Mouse (Mus musculus): ENCODE results near the gene Pum1. TPM values are rescaled to one million over a fixed set of nuclear protein-coding genes. Genes with fewer than 3 reads are reported as not detected.

Pum1 gene
- polyA plus RNA-seq, 1 experiment from 2014 or later, result 31.7 TPM

- H3K4me2 ChIP-seq, result no peak overlapping the region
- no peak for ATAC-seq (ENCODE audit: insufficient read depth)
- H3K27ac ChIP-seq (replicated peaks), result peak overlapping the region; percentile 57; the same call in 1 of the 2 replicates
- no peaks in the 10 kb centered on the region for H3K9me3 ChIP-seq (replicated peaks)
- WGBS (ENCODE audit: insufficient replicate concordance), result 75% methylated on average over 3 of the region's 3 CpGs
- H3K27me3 ChIP-seq, result no peaks in the 10 kb centered on the region
- H3K9ac ChIP-seq, result no peak overlapping the region
- H3K4me1 ChIP-seq (replicated peaks), result peaks cover 78% of the 10 kb centered on the region
- peaks cover 77% of the 10 kb centered on the region for H3K36me3 ChIP-seq (replicated peaks)
- no peak overlapping the region for H3K4me3 ChIP-seq (replicated peaks)
These were observed 39.9 kb downstream of the Pum1 start for GRCm38 (mm10) chr4:130702835-130703535.

DNA sequence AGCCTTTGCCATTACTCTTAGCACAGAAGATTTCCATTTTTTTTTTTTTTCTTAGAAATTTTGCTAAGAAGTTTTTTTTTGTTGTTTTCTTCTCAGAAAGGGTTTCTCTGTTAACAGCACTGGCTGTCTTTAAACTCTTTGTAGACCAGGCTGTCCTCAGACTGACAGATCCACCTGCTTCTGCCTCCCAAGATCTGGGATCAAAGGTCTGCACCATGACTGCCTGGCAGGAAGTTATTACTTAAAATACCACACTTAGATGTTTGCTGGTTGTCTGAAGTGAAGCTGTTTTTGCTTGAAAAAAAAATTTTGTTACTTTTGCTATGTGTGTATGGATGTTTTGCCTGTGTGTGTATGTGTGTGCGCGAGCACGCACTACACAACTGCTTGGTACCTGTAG is 40.5 kb downstream of the Pum1 start:
- no peaks in the 10 kb centered on the region for H3K9me3 ChIP-seq (replicated peaks)
- peaks cover 81% of the 10 kb centered on the region for H3K36me3 ChIP-seq (replicated peaks)
- H3K4me1 ChIP-seq (replicated peaks), result peaks cover 83% of the 10 kb centered on the region
- H3K4me3 ChIP-seq (replicated peaks), result no peak overlapping the region
- no peak overlapping the region for H3K4me2 ChIP-seq
- H3K27me3 ChIP-seq, result no peaks in the 10 kb centered on the region
- 96% methylated on average over 3 of the region's 3 CpGs for WGBS (ENCODE audit: insufficient replicate concordance)
- peak overlapping the region; percentile 53; the same call in 1 of the 2 replicates for H3K27ac ChIP-seq (replicated peaks)
- ATAC-seq (ENCODE audit: insufficient read depth), result no peak
- H3K9ac ChIP-seq, result 0 out of 2 replicates have a peak overlapping the region, but pooled peaks have one; percentile 22

DNA sequence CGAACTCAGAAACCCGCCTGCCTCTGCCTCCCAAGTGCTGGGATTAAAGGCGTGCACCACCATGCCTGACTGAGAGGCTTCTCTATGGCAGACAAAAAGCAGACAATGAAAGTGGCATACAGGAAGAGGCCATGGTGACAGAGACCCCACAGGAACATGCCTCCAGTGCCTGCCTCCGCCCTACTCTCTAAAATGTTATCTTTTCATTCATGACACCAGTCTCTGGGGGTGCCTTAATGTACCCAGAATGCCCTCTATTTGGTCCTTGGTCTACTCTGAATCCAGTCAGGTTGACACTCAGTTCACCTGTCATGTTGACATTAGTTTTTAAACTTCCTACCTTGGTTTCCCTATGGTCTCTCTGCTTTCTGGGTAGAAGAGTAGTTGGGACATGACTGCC is 41.5 kb downstream of the Pum1 start:
- no peaks in the 10 kb centered on the region for H3K9me3 ChIP-seq (replicated peaks)
- H3K27ac ChIP-seq (replicated peaks), result peak overlapping the region; percentile 63
- WGBS (ENCODE audit: insufficient replicate concordance), result 75% methylated on average over 4 of the region's 4 CpGs
- H3K9ac ChIP-seq, result peak overlapping the region; percentile 3; the same call in 1 of the 2 replicates
- H3K4me1 ChIP-seq (replicated peaks), result peaks cover 91% of the 10 kb centered on the region
- no peaks in the 10 kb centered on the region for H3K27me3 ChIP-seq
- no peak for ATAC-seq (ENCODE audit: insufficient read depth)
- no peak overlapping the region for H3K4me2 ChIP-seq
- H3K36me3 ChIP-seq (replicated peaks), result peaks cover 86% of the 10 kb centered on the region
- H3K4me3 ChIP-seq (replicated peaks), result no peak overlapping the region

GRCm38 (mm10) chr4:130706215-130707000 is 43.3 kb downstream of the Pum1 start:
- H3K9ac ChIP-seq, result peak overlapping the region; percentile 6; the same call in 1 of the 2 replicates
- H3K4me2 ChIP-seq, result no peak overlapping the region
- H3K4me1 ChIP-seq (replicated peaks), result peaks cover 95% of the 10 kb centered on the region
- H3K27me3 ChIP-seq, result no peaks in the 10 kb centered on the region
- WGBS (ENCODE audit: insufficient replicate concordance), result 51% methylated on average over 3 of the region's 3 CpGs
- peak overlapping the region; percentile 62 for H3K27ac ChIP-seq (replicated peaks)
- peaks cover 74% of the 10 kb centered on the region for H3K36me3 ChIP-seq (replicated peaks)
- no peak overlapping the region for H3K4me3 ChIP-seq (replicated peaks)
- ATAC-seq (ENCODE audit: insufficient read depth), result peak; percentile 43
- H3K9me3 ChIP-seq (replicated peaks), result no peaks in the 10 kb centered on the region

GRCm38 (mm10) chr4:130711353-130711848 is 48.3 kb downstream of the Pum1 start:
- Histone ChIP-seq H3K4me1 (replicated peaks) (peaks cover 92% of the 10 kb centered on the region), H3K36me3 (replicated peaks) (peaks cover 33% of the 10 kb centered on the region), H3K27me3 (no peaks in the 10 kb centered on the region), H3K9ac (peak overlapping the region; percentile 9; the same call in 1 of the 2 replicates), H3K9me3 (replicated peaks) (no peaks in the 10 kb centered on the region), H3K27ac (replicated peaks) (peak overlapping the region; percentile 96), H3K4me3 (replicated peaks) (no peak overlapping the region), H3K4me2 (peak overlapping the region; percentile 69; the same call in 1 of the 2 replicates)
- ATAC-seq (ENCODE audit: insufficient read depth), result no peak
- 65% methylated on average over 5 of the region's 5 CpGs for WGBS (ENCODE audit: insufficient replicate concordance)

DNA sequence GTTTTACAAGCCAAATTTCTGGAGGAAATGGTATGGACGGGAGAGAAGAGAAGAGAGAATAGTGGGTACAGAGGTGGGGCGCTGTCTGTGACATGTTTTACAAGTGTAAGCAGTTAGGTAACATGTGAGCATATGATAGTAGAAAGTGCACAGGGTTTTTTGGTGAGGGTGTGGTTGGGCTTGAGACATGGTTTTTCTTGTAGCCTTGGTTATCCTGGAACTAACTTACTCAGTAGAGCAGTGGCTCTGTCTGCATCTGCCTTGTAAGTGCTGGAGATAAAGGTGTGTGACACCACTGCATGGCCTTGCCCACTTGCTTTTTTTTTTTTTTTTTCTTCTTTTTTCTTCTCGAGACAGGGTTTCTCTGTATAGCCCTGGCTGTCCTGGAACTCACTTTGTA is 49.2 kb downstream of the Pum1 start:
- ATAC-seq (ENCODE audit: insufficient read depth), result peak; percentile 69
- Histone ChIP-seq H3K4me3 (replicated peaks) (no peak overlapping the region), H3K27me3 (no peaks in the 10 kb centered on the region), H3K4me1 (replicated peaks) (peaks cover 93% of the 10 kb centered on the region), H3K36me3 (replicated peaks) (peaks cover 25% of the 10 kb centered on the region), H3K9me3 (replicated peaks) (no peaks in the 10 kb centered on the region), H3K27ac (replicated peaks) (peak overlapping the region; percentile 96), H3K4me2 (peak overlapping the region; percentile 69), H3K9ac (peak overlapping the region; percentile 50)
- WGBS (ENCODE audit: insufficient replicate concordance), result 33% methylated on average over 3 of the region's 3 CpGs

DNA sequence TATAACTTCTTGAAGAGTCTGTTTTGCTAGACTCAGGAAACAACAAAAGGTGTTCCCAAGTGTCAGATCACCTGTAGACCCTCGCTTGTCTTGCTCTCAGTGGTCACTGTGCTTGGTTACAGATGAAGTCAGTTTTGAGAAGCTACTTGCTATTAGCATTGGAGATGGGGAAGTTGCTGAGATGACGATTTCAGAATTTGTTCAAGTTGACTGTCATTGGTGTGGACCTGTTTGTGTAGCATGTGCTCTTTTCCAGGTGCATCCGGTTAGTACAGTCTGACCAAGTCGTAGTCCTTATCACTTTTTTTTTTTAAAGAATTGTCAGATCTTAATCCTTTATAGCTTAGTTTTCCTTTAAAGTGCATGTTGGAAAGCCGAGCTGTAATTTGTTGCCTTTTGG is 50.3 kb downstream of the Pum1 start:
- no peak overlapping the region for H3K4me3 ChIP-seq (replicated peaks)
- no peak for ATAC-seq (ENCODE audit: insufficient read depth)
- peak overlapping the region; percentile 50; the same call in 1 of the 2 replicates for H3K9ac ChIP-seq
- H3K36me3 ChIP-seq (replicated peaks), result peaks cover 21% of the 10 kb centered on the region
- H3K9me3 ChIP-seq (replicated peaks), result no peaks in the 10 kb centered on the region
- 34% methylated on average over 5 of the region's 5 CpGs for WGBS (ENCODE audit: insufficient replicate concordance)
- peak overlapping the region; percentile 96 for H3K27ac ChIP-seq (replicated peaks)
- H3K4me1 ChIP-seq (replicated peaks), result peaks cover 92% of the 10 kb centered on the region
- no peaks in the 10 kb centered on the region for H3K27me3 ChIP-seq
- H3K4me2 ChIP-seq, result peak overlapping the region; percentile 69

GRCm38 (mm10) chr4:130715126-130715525 is 52.0 kb downstream of the Pum1 start:
- H3K27me3 ChIP-seq, result no peaks in the 10 kb centered on the region
- peak overlapping the region; percentile 69 for H3K4me2 ChIP-seq
- peak overlapping the region; percentile 96 for H3K27ac ChIP-seq (replicated peaks)
- no peaks in the 10 kb centered on the region for H3K9me3 ChIP-seq (replicated peaks)
- peaks cover 92% of the 10 kb centered on the region for H3K4me1 ChIP-seq (replicated peaks)
- peak overlapping the region; percentile 25 for H3K4me3 ChIP-seq (replicated peaks)
- H3K9ac ChIP-seq, result peak overlapping the region; percentile 59
- peaks cover 28% of the 10 kb centered on the region for H3K36me3 ChIP-seq (replicated peaks)
- ATAC-seq (ENCODE audit: insufficient read depth), result peak; percentile 98

DNA sequence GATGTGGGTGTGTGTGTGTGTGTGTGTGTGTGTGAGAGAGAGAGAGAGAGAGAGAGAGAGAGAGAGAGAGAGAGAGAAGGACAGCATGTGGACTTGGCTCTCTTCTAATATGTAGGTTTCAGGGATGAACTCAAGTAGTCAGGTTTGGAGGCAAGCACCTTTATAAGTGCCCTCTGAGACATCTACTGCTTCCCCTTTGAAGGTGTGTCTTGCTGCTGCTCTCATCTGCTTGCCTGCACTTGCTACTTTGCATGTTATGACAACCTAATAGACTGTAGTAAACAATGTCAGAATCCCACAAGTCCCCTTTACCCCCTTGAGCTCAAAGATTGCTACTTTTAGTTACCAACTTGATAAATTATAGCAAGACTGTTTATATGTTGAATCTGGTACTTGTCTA is 52.5 kb downstream of the Pum1 start:
- H3K36me3 ChIP-seq (replicated peaks), result peaks cover 28% of the 10 kb centered on the region
- H3K4me3 ChIP-seq (replicated peaks), result peak overlapping the region; percentile 25
- H3K9me3 ChIP-seq (replicated peaks), result no peaks in the 10 kb centered on the region
- H3K4me2 ChIP-seq, result peak overlapping the region; percentile 69
- H3K9ac ChIP-seq, result peak overlapping the region; percentile 59
- H3K4me1 ChIP-seq (replicated peaks), result peaks cover 92% of the 10 kb centered on the region
- H3K27me3 ChIP-seq, result no peaks in the 10 kb centered on the region
- H3K27ac ChIP-seq (replicated peaks), result peak overlapping the region; percentile 96
- peak; percentile 67 for ATAC-seq (ENCODE audit: insufficient read depth)

- Histone ChIP-seq H3K27me3 (no peaks in the 10 kb centered on the region), H3K9me3 (replicated peaks) (no peaks in the 10 kb centered on the region), H3K4me3 (replicated peaks) (no peak overlapping the region), H3K9ac (no peak overlapping the region), H3K36me3 (replicated peaks) (peaks cover 59% of the 10 kb centered on the region), H3K27ac (replicated peaks) (peak overlapping the region; percentile 35), H3K4me1 (replicated peaks) (peaks cover 86% of the 10 kb centered on the region), H3K4me2 (no peak overlapping the region)
- 77% methylated on average over 4 of the region's 4 CpGs for WGBS (ENCODE audit: insufficient replicate concordance)
- ATAC-seq (ENCODE audit: insufficient read depth), result no peak
These were observed 56.2 kb downstream of the Pum1 start for GRCm38 (mm10) chr4:130719348-130719747.

GRCm38 (mm10) chr4:130722607-130723006 is 59.5 kb downstream of the Pum1 start:
- WGBS (ENCODE audit: insufficient replicate concordance), result 12% methylated on average over 1 of the region's 1 CpGs
- Histone ChIP-seq H3K27ac (replicated peaks) (peak overlapping the region; percentile 76), H3K9me3 (replicated peaks) (no peaks in the 10 kb centered on the region), H3K9ac (no peak overlapping the region), H3K4me2 (peak overlapping the region; percentile 33; the same call in 1 of the 2 replicates), H3K4me3 (replicated peaks) (no peak overlapping the region), H3K27me3 (no peaks in the 10 kb centered on the region), H3K36me3 (replicated peaks) (peaks cover 88% of the 10 kb centered on the region), H3K4me1 (replicated peaks) (peaks cover 75% of the 10 kb centered on the region)
- ATAC-seq (ENCODE audit: insufficient read depth), result peak; percentile 69
